Mouse (Mus musculus) megakaryocyte progenitor cell, adult 5-6 weeks (primary cell): ENCODE results near the gene Wdr70. TPM values are rescaled to one million over a fixed set of nuclear protein-coding genes. Genes with fewer than 3 reads are reported as not detected.

Experiments used
- ATAC-seq: replicated peaks from 2 replicates; pipeline ENCODE4 v1.8.0; 2016; ENCODE audit warnings: mild to moderate bottlenecking, moderate TSS enrichment, inconsistent platforms; ENCODE audit not compliant: poor library complexity
- total RNA-seq, 2 experiments: library from RNA; stranded (forward) in 1 of 2; stranded (reverse) in 1 of 2; fragments of 157-497, 149-512 nt in 1 of 2; fragments of 200-1000 nt in 1 of 2; gene quantifications; 2 replicates each; pipeline versions ENCODE4 v1.2.3 to v1.2.4; 2015 to 2017

Wdr70 gene
- total RNA-seq, 2 experiments from 2014 or later = 40.1 to 49.8 TPM

DNA sequence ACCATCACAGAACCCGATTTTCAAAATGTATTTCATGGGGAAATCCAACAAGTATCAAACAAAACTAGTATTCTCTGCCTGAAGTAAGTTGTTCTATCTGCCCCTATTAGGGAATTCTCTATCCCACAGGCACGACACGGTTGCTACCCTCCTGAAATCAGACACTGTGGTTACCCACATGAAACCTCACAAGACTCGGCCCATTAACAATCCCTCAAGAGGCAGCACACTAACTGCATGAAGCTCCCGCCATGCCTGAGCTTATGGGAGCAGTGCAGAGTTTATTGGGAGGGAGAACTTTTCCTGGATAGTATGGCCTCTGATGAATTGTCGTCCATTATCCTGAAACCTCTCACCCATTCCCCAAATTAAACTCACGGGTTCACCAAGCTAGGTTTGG, 67.8 kb downstream of the Wdr70 start:
- no peak for ATAC-seq

DNA sequence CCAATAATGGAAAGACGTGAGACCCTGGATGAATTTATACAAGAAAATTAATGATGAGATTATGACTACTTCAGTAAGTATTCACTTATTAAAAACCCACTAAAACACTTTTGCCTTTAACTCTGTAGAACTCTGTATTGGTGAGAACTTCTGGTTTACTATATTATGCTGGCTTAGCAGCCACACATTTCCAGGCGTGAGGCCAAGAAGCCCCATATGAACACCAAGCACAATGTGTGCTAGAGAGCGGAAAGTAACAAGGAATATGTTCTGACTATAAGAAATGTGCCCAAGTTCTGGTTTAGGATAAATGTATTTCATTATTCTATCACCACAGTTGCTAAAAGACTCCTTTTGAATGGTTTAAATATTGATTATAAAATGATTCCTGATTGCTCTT, 68.4 kb downstream of the Wdr70 start:
- no peak for ATAC-seq

DNA sequence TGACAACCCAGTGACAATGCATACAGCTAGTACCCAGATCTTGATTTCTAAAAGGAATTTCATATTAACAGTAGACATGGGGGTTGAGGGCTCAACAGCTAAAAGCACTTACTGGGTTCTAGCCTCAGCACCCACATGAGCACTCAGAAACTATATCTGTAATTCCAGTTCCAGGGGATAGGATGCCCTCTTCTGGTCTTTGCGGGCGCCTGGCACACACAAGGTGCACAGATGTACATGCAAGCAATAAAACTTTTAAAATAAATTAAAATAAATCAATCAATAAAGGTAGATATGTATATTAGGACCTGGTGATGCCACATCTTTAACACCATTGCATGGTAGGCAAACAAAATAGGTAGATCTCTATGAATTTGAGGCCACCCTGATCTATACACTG, 71.5 kb downstream of the Wdr70 start:
- ATAC-seq = no peak

DNA sequence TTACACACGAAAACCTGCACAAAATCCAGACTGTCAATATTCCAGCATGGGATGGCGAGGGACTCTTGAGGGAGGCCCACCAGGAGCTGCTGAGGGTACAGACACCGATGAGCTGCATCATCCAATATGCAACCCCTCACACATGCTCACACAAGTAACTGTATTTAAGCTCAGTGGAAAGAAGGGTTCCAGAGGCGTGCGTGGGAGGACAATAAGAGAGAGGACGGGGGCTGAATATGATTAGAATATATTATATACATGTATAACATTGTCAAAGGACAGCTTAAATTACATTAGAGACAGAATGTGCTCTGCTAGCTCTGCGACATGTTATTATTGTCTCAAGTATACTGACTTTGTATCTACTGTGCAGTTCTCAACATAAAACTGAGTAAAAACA, 87.6 kb downstream of the Wdr70 start:
- ATAC-seq = no peak

DNA sequence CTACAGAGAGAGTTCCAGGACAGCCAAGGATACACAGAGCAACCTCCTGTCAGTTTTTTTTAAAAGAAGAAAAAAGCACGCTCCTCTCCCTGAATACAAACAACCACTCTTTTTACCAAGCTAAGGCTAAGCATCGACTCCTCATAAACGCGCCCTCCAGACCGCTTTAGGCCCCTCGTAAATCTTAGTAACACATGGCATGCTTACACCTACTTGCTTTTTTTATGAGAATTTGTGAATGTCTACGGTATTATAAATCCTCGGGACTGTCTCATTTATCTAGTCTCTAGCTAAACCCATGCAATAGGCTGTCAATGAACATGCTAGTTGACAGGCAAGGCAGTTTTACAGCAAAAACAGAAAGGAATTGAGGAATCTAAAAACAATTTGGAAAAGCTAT, 91.6 kb downstream of the Wdr70 start:
- ATAC-seq = no peak

DNA sequence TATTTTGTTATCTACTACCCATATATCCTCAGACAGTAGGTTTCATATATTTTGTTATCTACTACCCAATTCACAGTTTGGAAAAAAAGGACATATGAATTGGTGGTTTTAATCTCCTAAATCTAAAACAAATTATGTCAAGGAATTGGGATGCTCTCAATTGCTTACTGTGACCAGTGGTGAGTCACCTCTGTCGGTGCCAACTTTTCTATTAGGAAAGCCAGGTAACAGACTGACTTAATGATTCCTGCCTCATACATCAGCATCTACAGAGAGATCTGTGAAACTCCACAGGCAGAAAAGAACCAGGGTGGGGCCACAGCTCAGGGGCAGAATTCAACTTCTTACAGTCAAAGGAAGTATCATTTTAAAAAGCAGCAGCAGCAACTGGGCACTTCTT, 93.0 kb downstream of the Wdr70 start:
- no peak for ATAC-seq

DNA sequence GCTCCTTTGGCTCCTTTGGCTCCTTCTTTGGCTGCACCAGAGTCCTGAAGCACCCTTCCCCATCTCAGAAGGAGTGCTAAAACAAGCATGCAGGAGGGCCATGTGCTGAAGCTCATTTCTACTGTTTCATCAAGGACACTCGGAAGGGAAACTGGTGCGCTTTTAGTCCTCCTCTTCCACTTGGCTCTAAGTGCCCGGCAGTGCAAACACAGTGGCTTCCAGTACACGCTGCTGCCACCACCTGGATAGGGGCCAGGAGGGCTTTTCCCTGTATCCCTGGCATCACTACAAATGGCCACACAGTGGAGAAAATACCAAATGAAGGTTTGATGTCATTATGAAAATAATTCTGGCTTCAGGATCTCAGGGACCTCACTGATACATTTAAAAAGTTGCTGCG, 93.5 kb downstream of the Wdr70 start:
- ATAC-seq = no peak

DNA sequence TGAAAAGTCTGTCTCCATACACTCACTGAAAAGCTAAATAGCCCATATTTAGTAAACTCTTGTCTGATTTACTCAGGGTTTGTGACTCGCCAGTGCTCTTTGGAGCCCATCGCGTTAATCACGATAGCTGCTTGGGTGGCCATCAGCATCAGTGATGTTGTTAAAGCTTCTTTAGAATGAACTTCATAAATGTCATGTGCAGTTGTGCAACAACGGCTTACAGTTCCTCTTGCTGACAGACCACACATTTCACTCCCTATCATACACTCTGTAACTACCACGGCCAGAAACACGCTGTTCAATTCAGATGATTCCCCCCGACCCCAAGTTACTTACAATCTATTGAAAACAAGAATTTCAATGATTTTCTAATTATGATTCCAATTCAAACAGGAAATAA, 95.2 kb downstream of the Wdr70 start:
- peak; percentile 43 for ATAC-seq

DNA sequence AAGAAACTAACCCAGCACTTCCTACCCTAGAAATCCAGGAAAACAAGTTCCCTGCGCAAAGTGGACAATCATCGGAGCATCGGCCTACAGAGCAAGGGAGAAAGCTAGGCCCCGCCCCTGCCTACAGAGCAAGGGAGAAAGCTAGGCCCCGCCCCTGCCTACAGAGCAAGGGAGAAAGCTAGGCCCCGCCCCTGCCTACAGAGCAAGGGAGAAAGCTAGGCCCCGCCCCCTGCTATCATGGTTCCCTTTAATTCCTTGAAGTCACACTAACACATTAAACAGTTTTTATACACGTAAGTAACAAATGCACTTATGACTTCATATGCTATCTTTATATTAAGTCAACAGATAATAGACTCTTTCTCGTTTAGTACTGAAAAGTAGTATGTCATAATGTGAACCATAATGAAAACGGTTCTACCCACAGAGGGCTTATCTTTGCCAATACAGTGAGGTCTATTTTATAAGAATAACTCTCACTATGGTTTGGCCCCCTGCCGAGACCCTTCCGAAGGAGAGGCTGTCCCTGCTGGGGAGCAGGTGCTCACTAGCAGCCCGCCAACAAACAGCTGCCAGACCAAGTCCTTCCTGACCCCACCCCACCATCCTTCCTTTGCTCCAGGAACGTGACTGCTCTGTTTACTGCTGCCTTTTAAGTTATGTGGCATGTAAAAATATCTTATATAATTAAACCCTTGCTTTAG, 100.0 kb downstream of the Wdr70 start:
- ATAC-seq = peak; percentile 94

DNA sequence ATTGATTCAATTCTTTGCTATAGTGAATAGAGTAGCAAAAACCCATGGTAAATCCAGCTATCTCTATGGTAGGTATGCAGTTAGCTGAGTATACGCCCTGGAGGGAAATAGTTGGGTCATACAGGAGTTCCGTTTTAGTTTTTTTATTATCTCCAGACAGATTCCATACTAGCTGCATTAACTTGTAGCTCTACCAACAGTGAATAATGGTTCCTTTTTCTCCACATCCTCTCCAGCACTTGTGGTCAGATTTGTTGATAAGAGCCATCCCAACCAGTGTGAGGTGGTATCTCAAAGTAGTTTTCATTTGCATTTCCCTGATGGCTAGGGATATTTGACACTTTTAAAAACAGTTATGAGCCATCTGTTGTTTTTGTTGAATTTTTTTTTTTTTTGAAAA, 100.9 kb downstream of the Wdr70 start:
- ATAC-seq = peak; percentile 42

DNA sequence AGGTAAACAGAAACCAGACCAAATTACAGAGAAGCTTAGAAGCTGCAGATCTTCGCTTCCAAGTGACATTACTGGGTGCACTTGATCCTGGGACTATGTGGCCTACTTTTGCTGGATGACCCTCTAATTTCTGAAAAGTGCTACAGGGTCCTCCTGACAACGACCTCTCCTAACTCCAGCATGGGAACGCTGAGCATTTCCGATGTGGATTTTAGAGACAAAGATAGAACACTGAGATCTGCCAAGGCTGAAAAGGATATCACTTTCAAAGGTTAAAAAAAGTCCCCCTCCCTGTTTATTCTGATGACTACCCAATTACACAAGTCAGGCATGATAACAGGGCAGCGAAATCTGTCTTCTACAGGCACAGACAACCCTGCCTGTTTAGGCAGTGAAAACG, 105.3 kb downstream of the Wdr70 start:
- no peak for ATAC-seq

DNA sequence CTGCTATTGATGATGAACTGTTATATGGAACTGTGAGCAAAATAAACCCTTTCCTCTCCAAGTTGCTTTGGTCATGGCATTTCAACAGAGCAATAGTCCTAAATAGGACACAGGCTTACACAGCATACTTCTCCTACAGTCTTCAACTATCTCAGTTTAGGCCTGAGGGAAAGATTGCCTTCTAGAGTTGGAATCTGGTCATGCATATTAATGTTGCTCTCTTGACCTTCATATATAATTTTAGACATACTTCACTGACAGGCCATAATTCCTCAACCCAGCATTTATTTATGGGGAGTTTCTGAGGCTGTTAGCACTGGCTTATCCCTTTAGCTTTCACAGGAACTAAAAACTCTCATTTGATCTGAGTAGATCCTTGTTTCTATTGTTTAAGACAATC, 108.9 kb downstream of the Wdr70 start:
- no peak for ATAC-seq

DNA sequence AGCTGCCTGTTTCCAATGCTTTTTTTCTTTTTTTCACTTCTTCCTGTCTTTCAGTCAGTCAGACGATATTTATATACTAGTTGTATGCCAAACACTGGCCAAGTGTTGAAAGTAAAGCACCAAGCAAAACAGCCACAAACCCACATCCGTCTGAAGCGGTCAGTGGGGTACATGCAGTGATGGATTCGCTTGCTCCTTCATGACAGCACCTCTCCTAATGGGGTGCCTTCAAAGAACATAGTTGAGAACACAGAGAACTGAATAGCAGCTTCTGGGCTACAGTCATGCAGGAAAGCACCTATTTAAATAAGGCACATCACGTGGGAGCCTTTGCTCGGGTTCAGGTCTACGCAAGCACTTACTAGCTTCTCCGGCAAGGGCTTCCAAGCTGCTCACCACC, 111.6 kb downstream of the Wdr70 start:
- no peak for ATAC-seq

DNA sequence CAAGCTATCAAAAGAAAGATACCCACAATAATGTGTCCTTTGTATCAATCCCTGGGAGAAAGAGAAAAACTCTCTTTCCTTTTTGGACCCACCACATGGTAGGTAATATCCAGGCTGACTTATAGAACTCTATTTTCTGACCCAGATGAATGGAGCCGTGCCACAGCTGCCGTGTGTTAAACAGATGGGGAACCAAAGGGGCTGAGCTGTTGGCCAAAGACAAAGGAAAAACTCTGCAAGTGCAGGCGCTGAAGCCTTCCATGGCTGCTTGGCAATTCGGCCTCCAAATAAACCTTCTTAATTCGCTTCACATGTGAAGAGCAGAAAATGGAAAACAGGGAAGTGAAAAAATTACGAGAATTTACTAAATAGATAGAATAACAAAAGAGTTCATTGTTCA, 112.7 kb downstream of the Wdr70 start:
- ATAC-seq = no peak

DNA sequence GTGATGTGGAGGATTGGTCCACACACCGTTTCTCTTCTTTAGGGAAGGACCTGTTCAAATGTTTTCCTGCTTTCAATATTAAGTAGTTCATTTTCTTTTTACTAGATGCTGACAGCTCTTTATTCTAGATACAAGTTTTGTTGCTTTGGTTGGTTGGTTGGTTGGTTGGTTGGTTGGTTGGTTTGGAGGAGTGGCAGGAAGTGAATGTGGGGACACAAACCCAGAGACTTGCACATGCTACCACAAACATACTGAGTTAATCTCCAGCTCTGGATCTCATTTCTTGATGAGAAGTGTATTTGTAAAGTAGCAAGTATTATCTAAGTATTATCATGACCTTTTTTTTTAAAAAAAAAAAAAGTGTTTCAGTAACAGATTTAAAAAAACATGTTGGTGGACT, 120.4 kb downstream of the Wdr70 start:
- peak; percentile 60 for ATAC-seq

DNA sequence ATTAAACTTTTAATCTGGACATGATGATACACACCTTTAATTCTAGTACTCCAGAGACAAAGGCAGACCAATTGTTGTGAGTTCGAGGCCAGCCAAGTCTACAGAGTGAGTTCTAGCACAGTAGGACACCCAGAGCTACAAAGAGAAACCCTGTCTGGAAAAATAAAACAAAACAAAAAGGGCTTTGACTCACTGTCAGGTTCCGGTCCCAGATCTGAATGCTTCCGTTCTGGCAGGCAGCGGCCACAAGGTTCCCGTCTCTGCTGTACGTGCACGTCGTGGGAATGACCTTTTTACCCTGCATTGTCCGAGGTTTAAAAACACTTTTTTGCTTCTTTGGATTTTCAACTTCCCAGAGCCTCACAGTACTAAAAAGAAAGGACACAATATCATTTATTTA, 122.2 kb downstream of the Wdr70 start:
- no peak for ATAC-seq

DNA sequence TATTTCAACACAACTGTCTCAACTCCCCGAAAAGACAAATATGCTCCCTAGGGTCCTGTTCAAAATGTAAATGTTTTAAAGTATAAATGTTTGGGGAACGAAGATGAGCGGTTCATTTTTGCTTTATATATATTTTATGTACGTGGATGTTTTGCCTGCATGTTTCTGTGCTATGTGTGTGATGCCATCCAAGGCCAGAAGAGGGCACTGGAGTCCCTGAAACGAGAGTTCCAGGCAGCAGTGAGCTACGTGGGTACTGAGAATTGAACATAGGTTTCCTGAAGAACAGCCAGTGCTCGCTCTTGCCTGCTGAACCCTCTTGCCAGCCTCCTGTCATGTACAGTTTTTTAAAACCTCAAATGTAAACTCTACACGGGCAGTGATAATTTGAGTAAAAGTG, 124.6 kb downstream of the Wdr70 start:
- peak; percentile 78 for ATAC-seq

DNA sequence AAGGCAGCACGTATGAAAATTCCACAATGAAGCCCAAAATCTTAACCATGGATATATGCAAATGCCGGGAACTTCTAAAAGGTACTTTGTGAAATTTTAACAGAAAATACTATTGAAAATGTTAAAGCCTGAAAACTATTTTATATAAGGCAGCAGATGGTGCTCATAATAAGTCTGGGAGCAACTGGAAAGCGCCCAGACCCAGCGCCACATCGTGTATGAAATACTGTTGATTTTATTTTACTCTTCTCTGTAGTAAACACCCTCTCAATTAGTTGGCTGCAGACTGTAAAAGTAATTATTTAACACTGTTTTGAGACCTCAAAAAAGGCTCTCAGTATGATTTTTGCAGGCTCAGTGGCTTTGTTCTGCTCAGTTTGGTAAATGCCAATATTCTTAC, 126.5 kb downstream of the Wdr70 start:
- ATAC-seq = no peak

DNA sequence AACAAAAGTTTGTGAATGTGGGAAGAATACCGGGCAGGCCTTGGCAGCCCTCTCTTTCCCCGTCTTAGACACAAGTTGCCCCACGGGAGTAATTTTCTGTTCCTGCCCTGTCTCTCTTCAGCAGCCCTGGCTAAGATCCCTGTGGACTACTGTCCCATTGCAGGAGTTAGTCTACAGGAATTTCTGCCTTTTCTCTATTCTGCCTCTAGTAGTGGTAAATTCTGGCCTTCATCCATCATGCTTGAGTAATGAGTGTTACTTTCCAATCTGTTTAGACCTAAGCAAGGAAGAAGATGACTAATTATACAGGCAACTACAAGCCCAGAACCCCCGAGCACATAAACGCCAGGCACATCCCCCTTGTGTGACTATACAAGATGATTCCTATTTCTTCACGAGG, 136.2 kb downstream of the Wdr70 start:
- ATAC-seq = no peak

DNA sequence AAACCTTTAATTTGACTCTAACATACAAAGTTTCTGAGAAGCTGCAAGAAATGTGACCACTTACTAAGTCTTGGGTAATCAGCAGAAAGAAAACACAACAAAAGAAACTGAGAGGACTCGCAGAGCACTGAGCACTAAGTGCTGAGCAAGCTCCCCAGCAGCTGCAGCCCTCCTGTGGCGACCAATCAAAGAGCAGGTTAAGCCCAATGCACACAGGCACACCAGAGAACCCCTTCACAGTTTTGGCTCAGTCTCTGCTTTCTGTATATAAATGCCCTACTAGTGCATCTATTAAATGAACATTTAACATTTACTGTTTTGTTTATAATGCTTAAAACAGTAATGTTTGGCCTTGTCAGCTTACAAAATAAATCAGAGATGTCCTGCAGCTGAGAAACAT, 137.5 kb downstream of the Wdr70 start:
- no peak for ATAC-seq

DNA sequence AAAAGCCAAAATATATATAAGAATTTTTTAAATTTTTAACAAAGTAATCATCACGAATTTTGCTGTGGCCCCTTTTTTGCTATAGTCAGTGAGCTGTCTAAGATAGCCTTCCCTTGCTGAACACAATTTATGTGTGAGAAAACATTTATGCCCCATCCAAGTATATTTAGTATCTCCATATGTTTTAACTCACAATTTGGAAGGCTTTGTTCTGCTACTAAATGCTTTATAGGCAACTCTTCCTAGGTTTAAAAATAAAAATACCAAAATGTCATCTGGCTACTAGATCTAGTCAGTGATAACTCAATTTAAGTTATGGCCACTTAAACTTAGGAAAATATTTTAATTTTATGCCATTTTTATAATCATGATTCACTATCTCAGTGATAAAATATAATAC, 142.1 kb downstream of the Wdr70 start:
- ATAC-seq = no peak

DNA sequence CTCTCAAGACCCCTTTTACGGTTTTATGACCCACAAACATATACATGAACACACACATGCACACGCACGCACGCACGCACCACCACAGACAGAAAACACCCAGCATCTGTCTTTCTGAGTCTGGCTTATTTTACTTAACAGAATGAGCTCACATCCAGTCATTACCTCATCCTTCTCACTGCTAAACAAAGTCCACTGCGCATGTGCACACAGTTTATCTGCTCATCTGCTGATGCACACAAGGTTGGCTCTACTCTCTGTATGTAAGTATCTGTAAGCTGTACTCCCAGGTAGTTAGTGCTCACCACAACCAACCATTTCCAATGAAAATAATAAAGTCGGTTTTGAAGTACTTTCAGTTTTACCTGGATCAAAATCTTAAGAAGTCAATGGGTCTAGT, 148.4 kb downstream of the Wdr70 start:
- no peak for ATAC-seq

DNA sequence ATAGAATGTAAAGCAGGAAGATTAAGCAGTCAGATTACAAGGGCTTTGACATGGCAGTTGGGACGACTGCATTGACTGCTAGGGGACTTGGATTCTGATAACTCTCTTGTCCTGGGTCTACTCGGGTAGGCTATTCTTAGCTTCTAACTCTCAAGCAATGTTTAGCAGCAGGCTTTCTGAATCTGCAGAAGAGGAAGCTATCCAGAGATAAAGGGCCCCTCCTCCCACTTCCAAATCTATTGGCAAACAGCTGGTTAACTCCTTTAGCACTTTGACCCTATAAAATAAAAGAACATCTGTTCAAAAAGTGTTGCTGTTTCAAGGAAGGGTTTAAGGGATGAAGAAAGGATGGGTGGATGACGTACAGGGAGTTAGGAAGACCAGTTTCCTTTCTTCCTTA, 157.3 kb downstream of the Wdr70 start:
- peak; percentile 29; the same call in 1 of the 2 replicates for ATAC-seq
